Mouse (Mus musculus): ENCODE measurements around the gene Fkbp6. TPM values are rescaled to one million over a fixed set of nuclear protein-coding genes. Genes with fewer than 3 reads are reported as not detected.

Gene Fkbp6
- polyA plus RNA-seq (2014; fragmentation: Nextera tagmentation; extraction: Ambion mirVana): not detected in 2 replicates

DNA sequence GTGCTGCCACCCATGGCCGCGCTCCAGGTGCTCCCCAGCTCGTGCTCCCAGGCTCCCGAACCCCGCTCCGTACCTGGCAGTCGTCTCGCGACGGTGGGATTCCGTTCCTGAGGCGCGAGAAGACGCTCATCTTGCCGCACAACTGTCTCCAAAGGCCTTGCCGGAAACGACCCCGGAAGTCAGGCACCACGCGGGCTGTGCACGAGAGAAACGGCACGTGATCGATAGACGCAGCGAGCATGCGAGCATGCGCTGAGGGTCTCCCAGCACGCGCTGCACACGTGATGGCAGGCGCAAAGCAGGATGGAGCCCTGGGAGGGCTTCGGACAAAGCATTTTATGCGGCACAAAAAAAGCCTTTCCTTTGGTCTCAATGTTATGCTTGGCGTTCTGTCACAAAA lies at the start of gene Fkbp6:
Gene Fkbp6, minus strand, starts transcription at position 183 of the 400 bp plus-strand sequence.
- Histone ChIP-seq H3K4me3 (ENCODE audit: low read length) (no peak within 1 kb of the TSS), H3K36me3 (ENCODE audit: control insufficient read depth, insufficient read depth, low read length) (no peaks in the 10 kb centered on the region), H3K4me2 (replicated peaks; ENCODE audit: low read depth, low read length) (no peak within 1 kb of the TSS), H3K27me3 (ENCODE audit: control insufficient read depth, insufficient read depth, low read length) (peaks cover 9% of the 10 kb centered on the region), H3K27ac (ENCODE audit: low read depth, low read length) (no peak within 1 kb of the TSS), H3K9ac (ENCODE audit: low read depth, low read length) (no peak within 1 kb of the TSS), H3K9me3 (ENCODE audit: control insufficient read depth, low read length) (peaks cover 3% of the 10 kb centered on the region; the same call in 1 of the 2 replicates), H3K4me1 (ENCODE audit: control insufficient read depth, insufficient read depth, low read length) (no peaks in the 10 kb centered on the region)
- 90% methylated on average over 35 of the region's 35 CpGs for WGBS
- ATAC-seq (ENCODE audit: low FRiP score, low TSS enrichment): no peak

DNA sequence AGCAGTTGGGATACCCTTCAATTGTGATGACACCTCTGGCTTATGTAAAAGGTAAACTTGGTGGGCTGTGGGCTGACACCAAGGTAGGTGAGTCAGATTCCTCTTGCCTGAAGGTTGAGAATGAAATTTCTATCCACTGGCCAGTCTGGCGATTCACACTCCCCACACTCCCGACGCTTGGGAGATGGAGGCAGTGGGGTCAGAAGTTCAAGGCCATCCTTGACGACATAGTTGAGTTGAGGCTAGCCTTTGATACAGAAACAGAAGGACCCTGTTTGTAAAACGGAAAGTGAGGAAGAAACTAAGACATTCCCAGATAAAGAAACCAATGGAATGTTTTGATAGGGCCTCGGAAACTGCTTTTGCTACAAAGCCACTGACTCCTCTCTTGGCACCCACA lies 49.5 kb upstream of the Fkbp6 start:
- Histone ChIP-seq H3K27me3 (ENCODE audit: control insufficient read depth, insufficient read depth, low read length) (no peaks in the 10 kb centered on the region), H3K9me3 (ENCODE audit: control insufficient read depth, low read length) (peaks cover 2% of the 10 kb centered on the region; the same call in 1 of the 2 replicates), H3K4me2 (replicated peaks; ENCODE audit: low read depth, low read length) (no peak overlapping the region), H3K27ac (ENCODE audit: low read depth, low read length) (no peak overlapping the region), H3K9ac (ENCODE audit: low read depth, low read length) (no peak overlapping the region), H3K4me1 (ENCODE audit: control insufficient read depth, insufficient read depth, low read length) (no peaks in the 10 kb centered on the region), H3K4me3 (ENCODE audit: low read length) (no peak overlapping the region), H3K36me3 (ENCODE audit: control insufficient read depth, insufficient read depth, low read length) (no peaks in the 10 kb centered on the region)
- ATAC-seq (ENCODE audit: low FRiP score, low TSS enrichment): no peak
- 49% methylated on average over 6 of the region's 6 CpGs for WGBS

- ATAC-seq (ENCODE audit: low FRiP score, low TSS enrichment): no peak
- no peak overlapping the region for H3K9ac ChIP-seq (ENCODE audit: low read depth, low read length)
- H3K36me3 ChIP-seq (ENCODE audit: control insufficient read depth, insufficient read depth, low read length): peaks cover 15% of the 10 kb centered on the region
- no peak overlapping the region for H3K4me3 ChIP-seq (ENCODE audit: low read length)
- peaks cover 8% of the 10 kb centered on the region; the same call in 1 of the 2 replicates for H3K4me1 ChIP-seq (ENCODE audit: control insufficient read depth, insufficient read depth, low read length)
- 58% methylated on average over 5 of the region's 5 CpGs for WGBS
- no peaks in the 10 kb centered on the region for H3K9me3 ChIP-seq (ENCODE audit: control insufficient read depth, low read length)
- H3K4me2 ChIP-seq (replicated peaks; ENCODE audit: low read depth, low read length): no peak overlapping the region
- H3K27me3 ChIP-seq (ENCODE audit: control insufficient read depth, insufficient read depth, low read length): no peaks in the 10 kb centered on the region
- H3K27ac ChIP-seq (ENCODE audit: low read depth, low read length): no peak overlapping the region
Measured at GRCm38 (mm10) chr5:135395826-135396225, 46.0 kb upstream of the Fkbp6 start.

- Histone ChIP-seq H3K4me1 (ENCODE audit: control insufficient read depth, insufficient read depth, low read length) (peaks cover 8% of the 10 kb centered on the region; the same call in 1 of the 2 replicates), H3K27ac (ENCODE audit: low read depth, low read length) (peak within 1 kb of the TSS; percentile 84), H3K4me3 (ENCODE audit: low read length) (peak within 1 kb of the TSS; percentile 81), H3K4me2 (replicated peaks; ENCODE audit: low read depth, low read length) (peak within 1 kb of the TSS; percentile 65), H3K9ac (ENCODE audit: low read depth, low read length) (peak within 1 kb of the TSS; percentile 94), H3K27me3 (ENCODE audit: control insufficient read depth, insufficient read depth, low read length) (no peaks in the 10 kb centered on the region), H3K36me3 (ENCODE audit: control insufficient read depth, insufficient read depth, low read length) (peaks cover 31% of the 10 kb centered on the region), H3K9me3 (ENCODE audit: control insufficient read depth, low read length) (no peaks in the 10 kb centered on the region)
- WGBS: under 1% methylated on average over 82 of the region's 110 CpGs
- peak; percentile 88 for ATAC-seq (ENCODE audit: low FRiP score, low TSS enrichment)
Measured at GRCm38 (mm10) chr5:135394004-135394823, 44.4 kb upstream of the Fkbp6 start, which contains the start of gene Pom121. Gene Pom121, minus strand, starts transcription at chr5:135394546.

DNA sequence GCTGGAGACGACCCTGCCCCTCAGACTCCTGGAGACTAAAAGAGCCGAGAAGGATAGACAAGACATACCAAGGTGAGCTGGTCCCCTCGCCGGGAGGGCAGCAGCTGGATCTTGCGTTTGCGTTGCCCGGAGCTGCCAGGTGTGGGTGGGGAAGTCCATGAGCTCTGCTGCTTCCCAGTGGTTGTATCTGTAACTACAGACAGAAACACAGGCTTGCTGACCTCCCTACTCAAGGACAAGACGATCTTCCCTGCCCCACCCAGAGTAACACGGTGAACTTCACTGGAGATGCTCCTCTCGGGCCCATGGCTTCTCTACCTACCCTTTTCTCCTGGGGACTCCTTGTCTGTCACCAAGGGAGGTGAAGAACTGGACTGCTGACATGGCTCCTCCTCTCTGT lies 33.9 kb upstream of the Fkbp6 start:
- WGBS: 87% methylated on average over 10 of the region's 10 CpGs
- no peak overlapping the region for H3K4me2 ChIP-seq (replicated peaks; ENCODE audit: low read depth, low read length)
- no peak for ATAC-seq (ENCODE audit: low FRiP score, low TSS enrichment)
- H3K9ac ChIP-seq (ENCODE audit: low read depth, low read length): no peak overlapping the region
- no peaks in the 10 kb centered on the region for H3K4me1 ChIP-seq (ENCODE audit: control insufficient read depth, insufficient read depth, low read length)
- no peaks in the 10 kb centered on the region for H3K27me3 ChIP-seq (ENCODE audit: control insufficient read depth, insufficient read depth, low read length)
- no peaks in the 10 kb centered on the region for H3K9me3 ChIP-seq (ENCODE audit: control insufficient read depth, low read length)
- H3K27ac ChIP-seq (ENCODE audit: low read depth, low read length): no peak overlapping the region
- H3K36me3 ChIP-seq (ENCODE audit: control insufficient read depth, insufficient read depth, low read length): peaks cover 96% of the 10 kb centered on the region
- no peak overlapping the region for H3K4me3 ChIP-seq (ENCODE audit: low read length)

- Histone ChIP-seq H3K4me2 (replicated peaks; ENCODE audit: low read depth, low read length) (no peak overlapping the region), H3K36me3 (ENCODE audit: control insufficient read depth, insufficient read depth, low read length) (peaks cover 96% of the 10 kb centered on the region), H3K9ac (ENCODE audit: low read depth, low read length) (no peak overlapping the region), H3K27me3 (ENCODE audit: control insufficient read depth, insufficient read depth, low read length) (no peaks in the 10 kb centered on the region), H3K4me1 (ENCODE audit: control insufficient read depth, insufficient read depth, low read length) (no peaks in the 10 kb centered on the region), H3K27ac (ENCODE audit: low read depth, low read length) (no peak overlapping the region), H3K9me3 (ENCODE audit: control insufficient read depth, low read length) (no peaks in the 10 kb centered on the region), H3K4me3 (ENCODE audit: low read length) (no peak overlapping the region)
- WGBS: 86% methylated on average over 7 of the region's 7 CpGs
- ATAC-seq (ENCODE audit: low FRiP score, low TSS enrichment): no peak
Measured at GRCm38 (mm10) chr5:135382746-135383145, 32.9 kb upstream of the Fkbp6 start.

DNA sequence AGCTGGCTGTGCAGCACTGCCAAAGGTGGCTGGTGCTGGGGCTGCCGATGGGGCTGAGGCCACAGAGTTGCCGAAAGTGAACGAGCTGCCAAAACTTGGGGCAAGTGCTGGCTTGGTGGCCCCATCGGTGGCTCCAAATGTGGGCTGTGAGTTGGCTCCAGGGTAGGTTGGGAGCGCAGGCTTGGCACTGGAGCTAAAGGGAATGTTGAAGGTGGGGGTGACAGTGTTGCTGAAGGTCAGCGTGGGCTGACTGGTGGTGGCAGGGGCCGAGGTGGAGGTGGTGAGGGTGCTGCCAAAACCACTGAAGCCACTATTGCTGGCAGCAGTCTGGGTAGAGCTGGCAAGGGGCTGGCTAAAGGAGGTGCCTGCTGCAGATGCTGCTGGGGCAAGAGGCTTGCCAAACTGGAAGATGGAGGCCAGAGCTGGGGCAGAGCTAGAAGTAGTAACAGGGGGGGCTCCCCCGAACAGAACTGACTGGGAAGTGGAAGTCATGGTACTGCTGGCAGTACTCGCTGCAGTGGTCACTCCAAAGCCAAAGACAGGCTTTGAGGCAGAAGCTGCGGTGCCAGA lies 31.6 kb upstream of the Fkbp6 start:
- Histone ChIP-seq H3K27ac (ENCODE audit: low read depth, low read length) (no peak overlapping the region), H3K9me3 (ENCODE audit: control insufficient read depth, low read length) (no peaks in the 10 kb centered on the region), H3K36me3 (ENCODE audit: control insufficient read depth, insufficient read depth, low read length) (peaks cover 96% of the 10 kb centered on the region), H3K27me3 (ENCODE audit: control insufficient read depth, insufficient read depth, low read length) (no peaks in the 10 kb centered on the region), H3K9ac (ENCODE audit: low read depth, low read length) (no peak overlapping the region), H3K4me1 (ENCODE audit: control insufficient read depth, insufficient read depth, low read length) (no peaks in the 10 kb centered on the region), H3K4me2 (replicated peaks; ENCODE audit: low read depth, low read length) (no peak overlapping the region), H3K4me3 (ENCODE audit: low read length) (no peak overlapping the region)
- ATAC-seq (ENCODE audit: low FRiP score, low TSS enrichment): no peak
- WGBS: 93% methylated on average over 10 of the region's 10 CpGs

DNA sequence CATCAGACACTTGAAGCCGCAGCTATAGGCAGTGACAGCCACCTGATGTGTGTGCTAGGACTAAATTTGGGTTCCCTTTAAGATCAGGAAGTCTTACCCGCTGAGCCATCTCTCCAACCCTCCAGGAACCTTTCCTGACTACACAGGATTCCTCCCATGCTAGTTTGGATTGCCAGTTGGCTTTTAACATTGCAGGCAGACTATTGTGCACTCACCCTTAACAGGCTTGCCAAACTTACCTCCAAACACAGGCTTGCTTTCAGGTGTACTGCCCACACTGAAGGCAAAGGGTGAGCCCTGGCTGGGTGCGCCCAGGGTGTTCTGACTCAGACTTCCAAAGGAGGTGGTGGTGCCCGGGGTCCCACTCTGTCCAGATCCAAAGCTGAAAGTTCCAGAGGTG lies 30.8 kb upstream of the Fkbp6 start:
- Histone ChIP-seq H3K9me3 (ENCODE audit: control insufficient read depth, low read length) (no peaks in the 10 kb centered on the region), H3K4me1 (ENCODE audit: control insufficient read depth, insufficient read depth, low read length) (no peaks in the 10 kb centered on the region), H3K36me3 (ENCODE audit: control insufficient read depth, insufficient read depth, low read length) (peaks cover 100% of the 10 kb centered on the region), H3K4me2 (replicated peaks; ENCODE audit: low read depth, low read length) (no peak overlapping the region), H3K27me3 (ENCODE audit: control insufficient read depth, insufficient read depth, low read length) (no peaks in the 10 kb centered on the region), H3K9ac (ENCODE audit: low read depth, low read length) (no peak overlapping the region), H3K27ac (ENCODE audit: low read depth, low read length) (no peak overlapping the region), H3K4me3 (ENCODE audit: low read length) (no peak overlapping the region)
- no peak for ATAC-seq (ENCODE audit: low FRiP score, low TSS enrichment)
- WGBS: 95% methylated on average over 4 of the region's 4 CpGs

GRCm38 (mm10) chr5:135376341-135376740 lies 26.5 kb upstream of the Fkbp6 start:
- no peak overlapping the region for H3K4me3 ChIP-seq (ENCODE audit: low read length)
- no peaks in the 10 kb centered on the region for H3K4me1 ChIP-seq (ENCODE audit: control insufficient read depth, insufficient read depth, low read length)
- H3K36me3 ChIP-seq (ENCODE audit: control insufficient read depth, insufficient read depth, low read length): peaks cover 94% of the 10 kb centered on the region
- H3K27me3 ChIP-seq (ENCODE audit: control insufficient read depth, insufficient read depth, low read length): no peaks in the 10 kb centered on the region
- ATAC-seq (ENCODE audit: low FRiP score, low TSS enrichment): no peak
- no peaks in the 10 kb centered on the region for H3K9me3 ChIP-seq (ENCODE audit: control insufficient read depth, low read length)
- 67% methylated on average over 2 of the region's 2 CpGs for WGBS
- no peak overlapping the region for H3K4me2 ChIP-seq (replicated peaks; ENCODE audit: low read depth, low read length)
- H3K27ac ChIP-seq (ENCODE audit: low read depth, low read length): no peak overlapping the region
- no peak overlapping the region for H3K9ac ChIP-seq (ENCODE audit: low read depth, low read length)
